Mouse (Mus musculus): Measurements from ENCODE around the gene Gdpd1.

Gdpd1 gene

GRCm38 (mm10) chr11:86992461-86992988 lies 81.3 kb downstream of the Gdpd1 start:
- DNase-seq (ENCODE audit: low read depth in 1 of 2, low spot score in 2 of 2) = no peak

- DNase-seq (ENCODE audit: low read depth in 1 of 2, low spot score in 2 of 2) = no peak
These were observed 82.6 kb downstream of the Gdpd1 start for GRCm38 (mm10) chr11:86991241-86991640.

DNA sequence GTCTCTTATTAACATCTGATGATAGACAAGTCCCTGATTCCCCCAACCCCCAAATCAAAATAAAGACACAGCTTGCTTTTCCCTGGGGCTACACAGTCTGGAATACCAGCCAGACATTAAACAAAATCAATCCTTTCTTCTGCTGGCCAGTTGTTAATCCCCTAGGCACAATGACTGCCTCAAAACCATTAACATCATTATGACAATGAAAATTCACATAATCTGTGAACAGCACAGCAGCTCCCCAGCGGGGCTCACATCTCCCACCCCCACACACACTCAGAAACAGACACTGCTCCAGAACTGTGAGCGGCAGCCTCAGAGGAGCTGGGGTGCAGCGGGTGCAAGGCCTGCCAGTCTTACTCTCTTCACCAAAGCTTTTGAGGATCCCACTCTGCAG lies 83.6 kb downstream of the Gdpd1 start:
- no peak for DNase-seq (ENCODE audit: low read depth in 1 of 2, low spot score in 2 of 2)

DNA sequence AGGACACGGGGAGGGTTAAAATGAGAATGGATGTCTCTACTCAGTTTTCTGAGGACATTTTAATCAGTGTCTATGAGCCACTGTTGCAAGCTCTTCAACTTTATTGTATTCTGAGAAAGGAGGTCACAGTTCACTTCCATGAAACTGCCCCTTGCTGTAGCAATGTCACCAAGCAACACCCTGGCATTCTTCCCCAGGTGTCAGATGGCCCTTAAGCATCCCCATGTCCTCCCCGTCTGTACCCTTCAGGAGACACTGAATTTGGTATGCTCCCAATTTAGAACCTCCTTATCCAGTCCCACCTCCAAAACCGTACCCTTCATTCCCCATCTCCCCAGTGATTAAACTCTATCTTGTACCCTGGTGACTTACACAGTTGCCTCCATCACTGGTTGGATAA lies 88.9 kb downstream of the Gdpd1 start:
- DNase-seq (ENCODE audit: low read depth in 1 of 2, low spot score in 2 of 2) = no peak
